Mouse (Mus musculus) forebrain, embryonic 10.5 days (tissue): Measurements from ENCODE around the gene Tmcc2. TPM values are rescaled to one million over a fixed set of nuclear protein-coding genes. Genes with fewer than 3 reads are reported as not detected.

ENCODE experiments used
- DNase-seq: peaks from one replicate; pipeline ENCODE4 v3.0.0-alpha.2; 2017; ENCODE audit warnings: low spot score; ENCODE audit errors: extremely low spot score
- H3K27ac ChIP-seq: fragments of 300-500 bp; sonication (generic); 2 replicates; pipeline ENCODE4 v1.5.1; 2016; ENCODE audit warnings: mild to moderate bottlenecking
- H3K27me3 ChIP-seq: fragments of 300-500 bp; sonication (generic); 2 replicates; pipeline ENCODE4 v1.6.1; 2016; ENCODE audit warnings: mild to moderate bottlenecking; ENCODE audit not compliant: poor library complexity, severe bottlenecking
- H3K36me3 ChIP-seq: fragments of 300-500 bp; sonication (generic); replicated peaks from 2 replicates; pipeline ENCODE4 v1.6.1; 2016; ENCODE audit warnings: mild to moderate bottlenecking, moderate library complexity
- H3K4me1 ChIP-seq: fragments of 300-500 bp; sonication (generic); 2 replicates; pipeline ENCODE4 v1.6.1; 2016
- H3K4me3 ChIP-seq: fragments of 300-500 bp; sonication (generic); 2 replicates; pipeline ENCODE4 v1.5.1; 2016; ENCODE audit warnings: mild to moderate bottlenecking, moderate library complexity
- H3K9me3 ChIP-seq: fragments of 300-500 bp; sonication (generic); 2 replicates; pipeline ENCODE4 v1.6.1; 2016; ENCODE audit warnings: mild to moderate bottlenecking, moderate library complexity
- WGBS: fragments of 180-500 bp; shearing (Covaris S2); methylation state at CpG from one replicate; pipeline ENCODE4 v1.1.7; 2016; 5-methylcytosine and 5-hydroxymethylcytosine counted together
- polyA plus RNA-seq: library from polyadenylated mRNA; unstranded; fragments of >200 nt; fragmentation: Nextera tagmentation; extraction: Ambion mirVana; gene quantifications from 2 replicates; pipeline ENCODE4 v1.2.1, GENCODE M21; 2016

Tmcc2 gene
- polyA plus RNA-seq, 1 experiment from 2014 or later = 8.8 TPM

DNA sequence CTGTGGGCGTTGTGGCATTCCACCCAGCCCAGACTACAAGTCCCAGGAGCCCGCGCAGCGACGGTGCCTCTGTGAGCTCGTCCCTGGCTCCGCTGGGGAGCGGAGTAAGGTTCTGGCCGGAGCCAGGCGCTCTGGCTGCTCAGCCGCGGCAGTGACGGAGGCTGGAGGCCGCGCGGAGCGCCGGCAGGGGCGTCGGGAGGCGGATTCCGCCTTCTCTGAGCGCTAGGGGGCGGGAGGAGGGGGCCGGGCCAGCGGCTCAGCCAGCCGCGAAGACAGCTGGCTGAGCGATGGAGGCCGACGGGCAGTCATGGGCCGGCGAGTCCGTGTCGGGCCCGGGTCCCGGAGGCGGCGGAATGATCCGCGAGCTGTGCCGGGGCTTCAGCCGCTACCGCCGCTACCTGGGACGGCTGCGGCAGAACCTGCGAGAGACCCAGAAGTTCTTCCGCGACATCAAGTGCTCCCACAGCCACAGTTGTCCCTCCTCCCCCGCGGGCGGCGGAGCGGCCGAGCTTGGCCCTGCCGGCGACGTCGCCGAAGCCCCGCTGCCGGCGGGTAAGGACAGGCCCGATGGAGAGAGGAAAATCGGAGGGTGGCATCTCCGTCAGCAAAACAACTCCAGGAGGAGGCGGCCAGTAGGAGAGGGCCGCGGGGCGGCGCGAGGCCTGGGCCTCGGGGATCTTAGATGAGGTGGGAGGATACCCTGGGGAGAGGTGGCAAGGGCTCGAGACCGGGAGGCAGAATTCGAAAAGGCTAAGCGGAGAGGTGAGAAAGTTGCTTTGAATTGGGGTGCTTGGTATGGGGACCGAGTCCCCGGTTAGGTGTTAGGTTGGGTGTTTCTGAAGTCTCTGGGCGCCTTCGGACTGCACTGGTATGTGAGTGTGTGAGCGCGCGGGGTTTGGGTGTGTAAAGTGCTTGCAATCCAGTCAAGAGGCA lies 26.5 kb upstream of the Tmcc2 start, which contains the start of gene Dstyk:
Gene Dstyk (plus strand): TSS at position 237 of the 933 bp plus-strand sequence.
- Histone ChIP-seq H3K36me3 (no peaks in the 10 kb centered on the region; the same call in 1 of the 2 replicates), H3K9me3 (no peaks in the 10 kb centered on the region), H3K27ac (peak within 1 kb of the TSS; percentile 94), H3K4me1 (peaks cover 47% of the 10 kb centered on the region), H3K4me3 (peak within 1 kb of the TSS; percentile 65), H3K27me3 (peaks cover 4% of the 10 kb centered on the region; the same call in 1 of the 2 replicates)
- under 1% methylated on average over 85 of the region's 85 CpGs for WGBS
- DNase-seq = peak; percentile 93

DNA sequence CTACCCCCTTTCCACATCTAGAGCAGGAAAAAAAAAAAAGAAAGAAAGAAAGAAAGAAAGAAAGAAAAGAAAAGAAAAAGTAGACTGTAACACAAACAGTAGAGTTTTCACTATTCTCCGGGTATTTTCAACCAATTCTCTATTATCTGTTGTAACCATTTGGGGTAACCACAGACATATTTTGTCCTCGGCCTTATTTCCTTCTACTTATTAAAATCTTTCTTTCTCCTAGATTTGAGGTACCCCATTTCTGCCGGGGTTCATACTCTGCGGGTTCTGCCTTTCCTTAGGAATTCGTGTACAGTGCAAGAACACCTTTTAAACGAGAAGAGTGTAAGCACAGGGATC lies 25.8 kb upstream of the Tmcc2 start:
- no peaks in the 10 kb centered on the region for H3K36me3 ChIP-seq
- DNase-seq = no peak
- WGBS = 22% methylated on average over 6 of the region's 6 CpGs
- peak overlapping the region; percentile 94 for H3K27ac ChIP-seq
- H3K4me3 ChIP-seq = peak overlapping the region; percentile 65
- no peaks in the 10 kb centered on the region for H3K9me3 ChIP-seq
- H3K4me1 ChIP-seq = peaks cover 47% of the 10 kb centered on the region
- H3K27me3 ChIP-seq = peaks cover 4% of the 10 kb centered on the region; the same call in 1 of the 2 replicates

DNA sequence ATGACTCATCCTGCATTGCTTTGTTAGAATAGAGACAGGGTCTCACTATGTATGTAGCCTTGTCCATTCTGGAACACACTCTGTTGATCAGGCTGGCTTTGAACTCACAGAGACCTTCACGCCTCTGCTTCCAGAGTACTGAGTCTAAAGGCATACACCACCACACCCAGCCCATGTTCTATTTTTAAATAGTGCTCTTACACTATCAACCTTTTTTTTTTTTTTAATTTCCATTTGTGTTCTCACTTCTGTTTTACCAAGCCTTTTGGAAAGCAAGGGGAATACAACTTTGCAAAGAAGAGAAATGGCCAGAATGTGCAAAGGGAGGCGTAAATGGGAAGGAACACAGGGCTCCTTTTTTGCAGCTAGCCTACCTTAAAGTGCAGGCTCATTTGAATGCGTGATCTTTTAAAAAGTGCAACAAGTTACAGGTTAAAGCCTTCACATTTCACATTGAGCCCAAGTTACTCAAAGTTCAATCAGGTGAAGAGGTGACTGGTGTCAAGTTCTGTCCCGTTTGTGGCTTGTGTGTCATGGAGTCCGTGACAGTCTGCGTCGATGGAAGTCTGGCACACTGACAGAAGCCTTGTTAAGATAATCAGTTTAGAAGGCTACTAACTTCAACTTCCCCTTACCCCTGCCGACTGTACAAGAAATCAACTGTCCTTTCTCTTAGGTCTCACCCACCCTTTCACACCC lies 25.3 kb upstream of the Tmcc2 start:
- Histone ChIP-seq H3K27me3 (peaks cover 4% of the 10 kb centered on the region; the same call in 1 of the 2 replicates), H3K4me1 (peaks cover 47% of the 10 kb centered on the region), H3K9me3 (no peaks in the 10 kb centered on the region), H3K4me3 (no peak overlapping the region), H3K27ac (no peak overlapping the region), H3K36me3 (no peaks in the 10 kb centered on the region)
- no peak for DNase-seq
- 82% methylated on average over 8 of the region's 8 CpGs for WGBS

DNA sequence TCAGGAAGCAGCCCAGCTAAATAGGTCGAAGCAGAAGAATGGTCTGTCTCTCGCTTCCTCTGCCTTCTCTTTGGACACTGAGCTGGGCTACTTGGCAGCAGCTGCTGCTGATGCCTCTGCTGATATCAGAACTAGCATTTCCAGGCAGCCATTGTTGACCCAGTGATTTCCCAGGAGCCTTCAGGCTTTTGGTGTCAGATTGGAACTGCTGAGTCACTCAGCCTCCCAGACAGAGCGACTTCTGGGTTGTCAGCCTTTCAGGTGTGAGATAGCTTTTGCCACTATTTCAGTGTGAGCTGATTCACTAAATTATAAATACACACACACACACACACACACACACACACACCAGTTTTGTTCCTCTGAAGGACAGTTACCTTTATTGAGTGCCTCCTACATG lies 19.6 kb upstream of the Tmcc2 start:
- H3K9me3 ChIP-seq = peaks cover 4% of the 10 kb centered on the region; the same call in 1 of the 2 replicates
- no peak overlapping the region for H3K4me3 ChIP-seq
- no peak overlapping the region for H3K27ac ChIP-seq
- H3K27me3 ChIP-seq = no peaks in the 10 kb centered on the region
- WGBS = 87% methylated on average over 3 of the region's 3 CpGs
- no peak for DNase-seq
- H3K4me1 ChIP-seq = peaks cover 6% of the 10 kb centered on the region
- no peaks in the 10 kb centered on the region for H3K36me3 ChIP-seq

DNA sequence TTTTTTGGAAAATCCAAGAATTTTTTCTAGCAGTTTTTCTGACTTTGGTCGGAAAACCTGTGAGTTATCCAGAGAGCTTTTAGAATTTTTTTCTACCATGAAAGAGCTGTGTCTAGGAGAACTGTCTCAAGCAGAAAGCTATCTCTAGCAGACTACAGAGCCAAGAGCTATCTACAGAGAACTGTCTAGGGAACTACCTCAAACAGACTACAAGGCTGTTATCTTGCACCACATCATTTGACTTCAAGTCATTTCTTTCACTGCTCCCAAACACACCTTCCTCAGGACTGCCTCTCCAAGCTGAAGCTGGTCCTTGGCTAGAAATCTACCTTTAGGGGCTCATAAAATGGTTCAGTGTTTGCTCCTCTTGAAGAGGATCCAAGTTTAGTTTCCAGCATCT lies 10.8 kb upstream of the Tmcc2 start:
- Histone ChIP-seq H3K36me3 (no peaks in the 10 kb centered on the region), H3K4me3 (no peak overlapping the region), H3K9me3 (no peaks in the 10 kb centered on the region; the same call in 1 of the 2 replicates), H3K27ac (no peak overlapping the region), H3K4me1 (no peaks in the 10 kb centered on the region), H3K27me3 (no peaks in the 10 kb centered on the region)
- 94% methylated on average over 1 of the region's 1 CpGs for WGBS
- DNase-seq = no peak

DNA sequence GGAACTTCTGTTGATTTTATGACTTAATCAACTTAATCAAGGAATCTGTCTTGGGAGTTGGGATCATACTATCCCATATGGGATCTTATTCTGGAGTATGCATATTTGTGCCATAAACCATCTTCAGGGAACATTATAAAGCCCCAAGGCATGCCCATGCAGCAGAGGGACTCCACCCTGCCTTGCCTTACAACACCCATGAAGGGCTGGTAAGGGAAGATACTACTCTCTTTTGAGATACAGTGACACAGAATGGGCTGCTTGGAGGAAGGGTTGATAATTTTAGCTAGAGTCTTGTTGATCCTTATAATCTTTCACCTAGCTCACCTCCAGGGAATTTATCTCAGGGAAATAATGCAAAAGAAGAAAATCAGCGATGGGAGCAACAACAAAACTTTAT lies 9.5 kb upstream of the Tmcc2 start:
- H3K27me3 ChIP-seq = no peaks in the 10 kb centered on the region
- H3K27ac ChIP-seq = no peak overlapping the region
- no peaks in the 10 kb centered on the region; the same call in 1 of the 2 replicates for H3K9me3 ChIP-seq
- H3K4me1 ChIP-seq = no peaks in the 10 kb centered on the region
- no peak overlapping the region for H3K4me3 ChIP-seq
- H3K36me3 ChIP-seq = no peaks in the 10 kb centered on the region
- DNase-seq = no peak
- 74% methylated on average over 1 of the region's 1 CpGs for WGBS

DNA sequence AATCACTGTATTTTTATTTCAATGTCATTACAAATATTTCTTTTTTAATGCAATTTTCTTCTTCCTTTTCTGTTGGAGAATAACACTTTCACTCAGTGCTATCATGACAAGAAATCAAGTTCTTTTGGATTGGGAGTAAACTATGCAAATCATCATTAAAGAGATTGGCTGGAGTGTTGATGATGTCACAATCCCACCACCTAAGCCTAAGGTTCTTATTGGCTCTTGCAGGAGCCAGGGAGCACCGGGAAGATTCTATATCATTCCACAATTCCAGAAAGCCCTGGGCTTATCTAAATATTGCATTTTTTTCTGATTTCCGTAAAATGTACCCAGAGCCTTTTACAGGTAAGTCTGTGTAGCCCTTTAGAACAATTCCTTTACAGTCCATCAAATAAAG lies 5.6 kb upstream of the Tmcc2 start:
- DNase-seq = no peak
- H3K36me3 ChIP-seq = no peaks in the 10 kb centered on the region
- H3K4me1 ChIP-seq = peaks cover 6% of the 10 kb centered on the region
- H3K27me3 ChIP-seq = peaks cover 5% of the 10 kb centered on the region
- H3K27ac ChIP-seq = no peak overlapping the region
- H3K4me3 ChIP-seq = no peak overlapping the region
- H3K9me3 ChIP-seq = no peaks in the 10 kb centered on the region; the same call in 1 of the 2 replicates
- 74% methylated on average over 2 of the region's 2 CpGs for WGBS

DNA sequence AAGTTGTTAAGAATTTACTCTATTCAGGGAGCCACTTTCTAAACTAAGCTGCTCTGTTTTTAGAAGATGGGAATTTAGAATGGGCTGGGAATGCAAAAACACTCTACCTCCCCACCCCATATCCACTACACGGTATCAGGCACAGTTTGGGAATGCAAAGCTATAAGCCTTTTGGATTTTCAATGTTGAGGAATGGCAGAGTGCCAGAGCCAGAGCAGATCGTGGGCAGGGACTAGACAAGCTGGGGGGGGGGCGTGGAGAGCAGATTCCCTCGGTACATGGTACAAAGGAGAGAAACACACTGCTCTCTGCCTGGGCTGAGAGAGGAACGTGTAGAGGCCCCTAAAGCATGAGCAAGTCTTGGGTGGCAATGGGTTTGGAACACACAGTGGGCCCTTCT lies 1.8 kb upstream of the Tmcc2 start:
- H3K36me3 ChIP-seq = no peaks in the 10 kb centered on the region
- H3K9me3 ChIP-seq = no peaks in the 10 kb centered on the region; the same call in 1 of the 2 replicates
- no peak for DNase-seq
- 87% methylated on average over 5 of the region's 5 CpGs for WGBS
- no peak overlapping the region for H3K4me3 ChIP-seq
- peaks cover 5% of the 10 kb centered on the region for H3K27me3 ChIP-seq
- H3K27ac ChIP-seq = no peak overlapping the region
- peaks cover 44% of the 10 kb centered on the region for H3K4me1 ChIP-seq

DNA sequence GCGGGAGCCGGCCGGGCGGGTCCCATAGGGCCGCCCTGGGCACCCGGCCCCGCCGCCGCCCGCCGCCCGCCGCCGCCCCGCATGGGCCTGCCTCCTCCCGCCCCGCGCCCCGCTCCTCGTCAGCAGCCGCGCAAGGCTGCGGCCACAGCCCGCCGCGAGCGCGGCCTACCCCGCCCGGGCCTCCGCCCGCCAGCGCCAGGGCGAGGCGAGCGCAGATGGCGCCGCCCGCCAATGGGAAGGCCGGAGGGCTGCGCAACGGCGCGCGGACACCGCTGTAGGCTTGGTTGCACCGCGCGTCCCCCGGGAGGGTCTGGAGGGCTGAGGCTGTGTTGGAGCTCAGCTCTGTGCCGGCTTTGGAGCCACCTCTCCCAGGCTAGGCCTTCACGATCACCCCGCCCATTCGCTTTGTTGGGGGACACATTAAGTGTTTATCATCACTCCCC lies 520 bp upstream of the Tmcc2 start:
- peak overlapping the region; percentile 97 for H3K27ac ChIP-seq
- no peaks in the 10 kb centered on the region; the same call in 1 of the 2 replicates for H3K36me3 ChIP-seq
- peak; percentile 81 for DNase-seq
- peaks cover 52% of the 10 kb centered on the region for H3K4me1 ChIP-seq
- no peaks in the 10 kb centered on the region for H3K9me3 ChIP-seq
- under 1% methylated on average over 54 of the region's 54 CpGs for WGBS
- H3K4me3 ChIP-seq = peak overlapping the region; percentile 77
- H3K27me3 ChIP-seq = peaks cover 5% of the 10 kb centered on the region

DNA sequence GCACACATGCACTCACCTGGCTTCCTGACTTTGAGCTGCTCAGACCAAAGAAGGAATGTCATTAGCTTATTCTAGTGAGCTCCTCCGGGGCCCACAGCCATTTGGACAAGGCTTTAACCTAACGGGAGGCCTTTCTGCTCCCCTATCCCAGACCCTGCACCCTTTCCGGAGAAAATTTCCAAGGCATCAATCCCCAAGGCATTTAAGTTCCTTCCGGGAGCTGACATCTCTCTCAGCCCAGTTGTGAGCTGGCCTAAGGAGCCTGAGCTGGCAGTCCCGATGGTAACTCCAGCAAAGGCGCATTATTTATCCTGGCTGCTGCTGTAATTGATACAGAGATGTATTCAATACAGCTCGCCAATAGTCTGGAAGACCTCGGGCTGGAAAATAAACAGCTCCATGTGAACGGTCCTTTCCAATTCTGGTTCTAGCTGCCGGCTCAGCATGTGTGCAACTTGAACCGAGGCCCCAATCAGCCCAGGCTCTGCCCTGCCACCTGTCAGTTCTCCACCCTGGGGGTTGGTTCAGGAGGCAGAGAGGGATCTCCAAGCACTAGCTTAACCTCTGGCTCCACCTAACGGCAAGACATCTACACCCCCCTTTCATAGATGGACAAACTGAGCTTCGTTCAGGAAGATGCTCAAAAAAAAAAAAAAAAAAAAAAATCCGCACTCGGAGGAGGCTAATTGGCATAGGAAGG lies 1.0 kb downstream of the Tmcc2 start:
- H3K27me3 ChIP-seq = peaks cover 5% of the 10 kb centered on the region
- H3K36me3 ChIP-seq = no peaks in the 10 kb centered on the region; the same call in 1 of the 2 replicates
- H3K4me1 ChIP-seq = peaks cover 68% of the 10 kb centered on the region
- peak overlapping the region; percentile 77 for H3K4me3 ChIP-seq
- peak; percentile 61 for DNase-seq
- H3K9me3 ChIP-seq = no peaks in the 10 kb centered on the region
- WGBS = 17% methylated on average over 15 of the region's 15 CpGs
- peak overlapping the region; percentile 97 for H3K27ac ChIP-seq

DNA sequence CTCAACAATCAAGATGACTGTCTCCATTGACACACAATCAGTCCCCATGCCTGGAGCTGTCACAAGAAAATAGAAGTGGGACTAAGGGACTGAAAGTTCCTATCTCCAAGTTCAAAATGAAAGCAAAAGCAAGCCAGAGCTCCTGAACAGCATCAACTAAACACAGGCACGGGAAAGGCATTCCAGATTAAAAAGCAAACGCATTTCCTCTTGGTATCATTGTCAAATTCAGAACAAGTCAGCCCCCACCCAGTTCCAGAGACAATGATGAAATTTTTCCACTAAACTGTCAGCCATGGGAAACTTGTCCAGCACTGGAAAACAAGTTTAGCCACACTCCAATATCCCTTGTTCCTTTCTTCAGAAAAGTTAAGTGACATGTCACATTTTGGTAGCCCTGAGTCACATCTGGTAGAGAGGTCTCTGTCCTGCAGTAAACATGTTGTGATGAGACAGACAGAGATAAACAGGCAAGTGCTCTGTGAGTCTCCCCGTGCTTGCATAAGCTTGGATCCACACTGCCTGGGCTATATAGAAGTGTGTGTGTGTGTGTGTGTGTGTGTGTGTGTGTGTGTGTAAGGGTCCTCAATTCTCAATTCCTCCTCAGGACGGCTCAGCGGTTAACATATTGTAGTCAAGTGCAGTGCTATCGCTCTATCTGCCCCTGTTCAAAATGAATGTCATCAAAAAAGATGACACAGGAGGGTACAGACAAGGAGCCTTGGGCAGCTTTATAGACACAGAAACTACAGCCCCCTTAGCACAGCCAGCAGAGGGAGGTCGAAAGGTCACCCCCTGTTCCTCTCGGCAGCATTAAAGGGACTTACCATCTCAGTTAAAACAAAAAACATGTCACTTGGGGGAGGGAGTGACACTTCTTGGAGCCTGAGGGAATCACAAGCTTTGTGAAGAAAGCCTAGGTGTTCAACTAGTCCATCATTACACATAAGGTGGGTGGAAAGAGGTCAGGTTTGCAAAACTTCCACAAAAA lies 2.0 kb downstream of the Tmcc2 start:
- Histone ChIP-seq H3K27me3 (peaks cover 5% of the 10 kb centered on the region), H3K4me1 (peaks cover 77% of the 10 kb centered on the region), H3K9me3 (no peaks in the 10 kb centered on the region), H3K4me3 (peak overlapping the region; percentile 77), H3K36me3 (peaks cover 2% of the 10 kb centered on the region), H3K27ac (peak overlapping the region; percentile 97)
- no peak for DNase-seq
- WGBS = 55% methylated on average over 8 of the region's 8 CpGs
